Mouse (Mus musculus) lung, adult 2 months (tissue): ENCODE measurements around the gene Synrg.

ENCODE experiments used
- CTCF ChIP-seq: fragments of 200-500 bp; IDR thresholded peaks from 2 replicates; pipeline ENCODE4 v1.5.1; 2011; ENCODE audit warnings: mild to moderate bottlenecking, low read length, control low read depth; ENCODE audit not compliant: insufficient read depth
- POLR2A ChIP-seq: fragments of 200-500 bp; IDR thresholded peaks from 2 replicates; pipeline ENCODE4 v1.6.1; 2011; ENCODE audit warnings: low read depth, mild to moderate bottlenecking, control low read depth, low read length, borderline replicate concordance; ENCODE audit errors: extremely low read depth

DNA sequence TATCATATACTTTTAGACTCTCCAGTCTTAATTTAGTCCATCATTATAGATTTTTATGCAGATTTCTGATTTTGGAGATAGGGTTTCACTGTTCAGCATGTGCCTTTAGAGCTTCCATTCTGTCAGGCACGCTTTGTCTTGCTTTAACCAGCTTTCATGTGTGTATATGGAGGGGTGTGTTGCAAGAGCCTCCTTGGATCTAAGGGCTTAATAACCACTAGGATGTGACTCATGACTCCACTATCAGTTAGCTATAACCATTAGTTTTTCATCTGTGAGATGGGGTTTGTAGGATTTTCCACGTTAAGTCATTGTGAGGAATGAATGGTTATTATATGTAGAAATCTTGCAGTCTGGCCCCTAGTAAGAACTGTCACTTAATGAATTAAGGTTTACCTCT, 7.4 kb upstream of the Synrg start:
- TF ChIP-seq CTCF: no peak
- no peak for TF ChIP-seq POLR2A
